Mouse (Mus musculus): ENCODE data around the gene Dpp9.

The Dpp9 gene

GRCm38 (mm10) chr17:56139858-56140595 is 78.7 kb downstream of the Dpp9 start, which contains the start of gene Sema6b:
Gene Sema6b (minus strand): TSS chr17:56140343.
- no peak for DNase-seq (ENCODE audit: low spot score)

GRCm38 (mm10) chr17:56139355-56139754 is 79.3 kb downstream of the Dpp9 start:
- no peak for DNase-seq (ENCODE audit: low spot score)

- no peak for DNase-seq (ENCODE audit: low spot score)
Measured at GRCm38 (mm10) chr17:56137839-56138613, 80.7 kb downstream of the Dpp9 start.

All from left cerebral cortex, adult 11 months (tissue).